In genomic region chr2:107869304-107869958, GRCm38 (mm10) we compare ENCODE assay signal across 9 mouse cellular contexts.
DNase-seq lines count a peak whose midpoint lies in the region; ATAC-seq and TF ChIP-seq lines count a peak whose summit lies in the region.
"Had no signal": no experiment of that assay in that cellular context is flagged by ENCODE, and none has a peak within 500 bp of the region (broad histone marks: within the 10 kb centered on the region; RNA-seq: fewer than 3 reads in every experiment).

No protein-coding gene starts in this region.

- in situ Hi-C loops in Patski (cut with MboI; ENCODE audit: low pct_unique_long_range_greater_than_20kb): no loop called here

- H3K4me3 ChIP-seq in embryonic facial prominence, embryonic 14.5 days (ENCODE audit: low read depth, low read length): no peak overlapping the region
- H3K4me3 ChIP-seq in midbrain, embryonic 14.5 days (replicated peaks; ENCODE audit: low read depth, low read length): no peak overlapping the region
- H3K4me3 ChIP-seq: neural tube, embryonic 13.5 days had no signal

- POLR2A ChIA-PET in Patski (lab: Charles Lee): no interaction called here

- ATAC-seq in Patski: no peak
- ATAC-seq in embryonic facial prominence, embryonic 14.5 days (ENCODE audit: low read depth): peak; percentile 78; the same call in 1 of the 2 replicates
- peak; percentile 76; the same call in 1 of the 2 replicates for ATAC-seq in midbrain, embryonic 14.5 days (ENCODE audit: low FRiP score, low TSS enrichment)

- no peaks in the 10 kb centered on the region for H3K4me1 ChIP-seq in embryonic facial prominence, embryonic 14.5 days (ENCODE audit: control insufficient read depth, insufficient read depth, low read length)
- H3K4me1 ChIP-seq in midbrain, embryonic 14.5 days (ENCODE audit: control insufficient read depth, insufficient read depth, low read length): no peaks in the 10 kb centered on the region
- H3K4me1 ChIP-seq: neural tube, embryonic 13.5 days had no signal

- WGBS in embryonic facial prominence, embryonic 14.5 days: 40% methylated on average over 3 of the region's 3 CpGs
- WGBS in midbrain, embryonic 14.5 days: 57% methylated on average over 3 of the region's 3 CpGs

- no peak overlapping the region for H3K4me2 ChIP-seq in embryonic facial prominence, embryonic 14.5 days (ENCODE audit: low read depth, low read length)
- H3K4me2 ChIP-seq in midbrain, embryonic 14.5 days (ENCODE audit: low read length): no peak overlapping the region
- H3K4me2 ChIP-seq: neural tube, embryonic 13.5 days had no signal

- CTCF ChIA-PET in Patski (lab: Charles Lee): no interaction called here

- no peaks in the 10 kb centered on the region for H3K9me3 ChIP-seq in embryonic facial prominence, embryonic 14.5 days (ENCODE audit: control insufficient read depth, low read length)
- H3K9me3 ChIP-seq in midbrain, embryonic 14.5 days (ENCODE audit: control insufficient read depth, low read length): no peaks in the 10 kb centered on the region
- H3K9me3 ChIP-seq: neural tube, embryonic 13.5 days had no signal

- H3K9ac ChIP-seq in embryonic facial prominence, embryonic 14.5 days (ENCODE audit: low read depth, low read length): no peak overlapping the region
- no peak overlapping the region for H3K9ac ChIP-seq in midbrain, embryonic 14.5 days (replicated peaks; ENCODE audit: low read length)
- H3K9ac ChIP-seq: neural tube, embryonic 13.5 days had no signal

- DNase-seq in layer of hippocampus, adult 11-12 months (ENCODE audit: low spot score): peak; percentile 23
- no peak for DNase-seq in layer of hippocampus, postnatal 36 days
- DNase-seq in Patski (ENCODE audit: low read depth, low spot score): no peak
- peak; percentile 77 for DNase-seq in embryonic facial prominence, embryonic 14.5 days (ENCODE audit: low spot score)
- DNase-seq in midbrain, embryonic 14.5 days: peak; percentile 83
- no peak for DNase-seq in testis, postnatal 14 days (ENCODE audit: low spot score)
- no peak for DNase-seq in gastrocnemius, postnatal 10 days
- DNase-seq: adrenal gland, adult 8-10 months had no signal

- H3K27ac ChIP-seq in embryonic facial prominence, embryonic 14.5 days (replicated peaks; ENCODE audit: low read depth, low read length): no peak overlapping the region
- no peak overlapping the region for H3K27ac ChIP-seq in midbrain, embryonic 14.5 days (replicated peaks; ENCODE audit: low read depth, low read length)
- H3K27ac ChIP-seq: neural tube, embryonic 13.5 days had no signal

- peak; percentile 43 for TF ChIP-seq CTCF in Patski (IDR thresholded peaks at IDR 0.05)

- no peaks in the 10 kb centered on the region for H3K36me3 ChIP-seq in embryonic facial prominence, embryonic 14.5 days (ENCODE audit: control insufficient read depth, insufficient read depth, low read length)
- no peaks in the 10 kb centered on the region for H3K36me3 ChIP-seq in midbrain, embryonic 14.5 days (ENCODE audit: control insufficient read depth, insufficient read depth, low read length)
- H3K36me3 ChIP-seq: neural tube, embryonic 13.5 days had no signal

- peaks cover 15% of the 10 kb centered on the region for H3K27me3 ChIP-seq in Patski
- H3K27me3 ChIP-seq in embryonic facial prominence, embryonic 14.5 days (replicated peaks; ENCODE audit: control insufficient read depth, insufficient read depth, low read length): no peaks in the 10 kb centered on the region
- H3K27me3 ChIP-seq in midbrain, embryonic 14.5 days (ENCODE audit: control insufficient read depth, insufficient read depth, low read length): no peaks in the 10 kb centered on the region
- H3K27me3 ChIP-seq: neural tube, embryonic 13.5 days had no signal

Comparison
In these comparisons a context has a peak if more than half of its experiments do, and no peak if none do; other contexts are left out.
1. DNase-seq: peak in layer of hippocampus, adult 11-12 months (single experiment), embryonic facial prominence, embryonic 14.5 days (single experiment) and midbrain, embryonic 14.5 days (single experiment); none in layer of hippocampus, postnatal 36 days (0 of 2), Patski (single experiment), testis, postnatal 14 days (single experiment) and gastrocnemius, postnatal 10 days (single experiment).